Mouse (Mus musculus) heart, adult 2 months (tissue): ENCODE data around the gene Gm37419. TPM values are rescaled to one million over a fixed set of nuclear protein-coding genes. Genes with fewer than 3 reads are reported as not detected.

Source experiments
- DNase-seq, 2 experiments: peaks; one replicate each; pipeline ENCODE4 v3.0.0; 2021
- H3K27ac ChIP-seq: fragments of 200-600 bp; 2 replicates; pipeline ENCODE4 v1.8.1; 2022
- H3K27me3 ChIP-seq: fragments of 200-500 bp; 2 replicates; pipeline ENCODE4 v1.6.1; 2012; ENCODE audit warnings: mild to moderate bottlenecking, low read length, inconsistent platforms, mixed read lengths; ENCODE audit not compliant: control insufficient read depth, insufficient read depth
- H3K36me3 ChIP-seq: fragments of 200-500 bp; 2 replicates; pipeline ENCODE4 v1.6.1; 2012; ENCODE audit warnings: low read length, inconsistent platforms; ENCODE audit not compliant: control insufficient read depth, insufficient read depth
- H3K4me1 ChIP-seq: fragments of 200-500 bp; 2 replicates; pipeline ENCODE4 v1.6.1; 2011; ENCODE audit warnings: low read length; ENCODE audit not compliant: control insufficient read depth, insufficient read depth
- H3K4me3 ChIP-seq: fragments of 200-600 bp; 2 replicates; pipeline ENCODE4 v1.8.1; 2022
- H3K79me2 ChIP-seq: fragments of 200-500 bp; replicated peaks from 2 replicates; pipeline ENCODE4 v1.6.1; 2012; ENCODE audit warnings: mild to moderate bottlenecking, inconsistent platforms, low read length, moderate library complexity, mixed read lengths; ENCODE audit not compliant: control insufficient read depth, insufficient read depth
- H3K9ac ChIP-seq: fragments of 200-500 bp; 2 replicates; pipeline ENCODE4 v1.6.1; 2012; ENCODE audit warnings: low read depth, mild to moderate bottlenecking, control low read depth, inconsistent platforms, low read length, mixed read lengths
- CTCF ChIP-seq: fragments of 200-600 bp; IDR thresholded peaks from 2 replicates; pipeline ENCODE4 v1.8.1; 2022; ENCODE audit warnings: antibody characterized with exemption, mild to moderate bottlenecking, moderate library complexity
- EP300 ChIP-seq: fragments of 200-500 bp; IDR thresholded peaks from 2 replicates; pipeline ENCODE4 v1.6.1; 2011; ENCODE audit warnings: low read depth, low read length, control low read depth; ENCODE audit not compliant: insufficient read depth
- POLR2A ChIP-seq: fragments of 200-500 bp; IDR thresholded peaks from 2 replicates; pipeline ENCODE4 v1.6.1; 2011; ENCODE audit warnings: mild to moderate bottlenecking, low read depth, low read length, control low read depth; ENCODE audit not compliant: insufficient read depth
- WGBS: fragments of 180-500 bp; shearing (Covaris S2); methylation state at CpG from one replicate; pipeline ENCODE4 v1.1.7; 2018; 5-methylcytosine and 5-hydroxymethylcytosine counted together
- intact Hi-C: fragments of 180-260 bp; cut with DNase I; formaldehyde crosslinking; loops from one replicate; pipeline ENCODE4 v1.15.1; 2025
- polyA plus RNA-seq: library from polyadenylated mRNA; depleted of rRNA; stranded (reverse); fragments of >200 nt; gene quantifications from 2 replicates; pipeline ENCODE4 v1.2.3, GENCODE M21; 2012
- total RNA-seq, 2 experiments: library from RNA; stranded (reverse); gene quantifications; 2 replicates each; pipeline ENCODE4 v1.2.3; 2021

Gene Gm37419
- total and polyA plus RNA-seq, 3 experiments, result not detected

DNA sequence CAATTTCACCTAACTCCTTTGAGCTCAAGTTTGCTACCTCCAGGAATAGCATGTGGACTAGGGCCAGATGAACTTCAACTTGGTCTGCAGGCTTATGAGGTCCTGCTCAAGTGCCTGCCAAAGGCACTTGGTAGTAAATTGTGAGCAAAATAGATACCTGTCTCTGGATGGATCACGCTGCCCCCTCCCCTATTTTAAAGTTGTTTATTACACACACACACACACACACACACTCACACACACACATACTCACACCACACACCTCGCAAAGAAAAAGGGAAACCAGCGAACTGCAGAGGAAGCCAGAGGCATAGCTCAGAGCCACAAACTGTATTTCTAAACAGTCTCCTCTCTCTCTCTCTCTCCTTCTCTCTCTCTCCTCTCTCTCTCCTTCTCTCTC, 2.1 kb upstream of the Gm37419 start:
- intact Hi-C loops, result loop anchor here (5.0 to 10.0 kb wide), 5 partner anchors 296 to 989 kb away; no protein-coding TSS in a partner anchor
- TF ChIP-seq EP300 (no peak), POLR2A (0 out of 2 replicates have a peak, but pooled peaks have one; percentile 31)
- Histone ChIP-seq H3K9ac (peak overlapping the region; percentile 96), H3K36me3 (no peaks in the 10 kb centered on the region; the same call in 1 of the 2 replicates), H3K27me3 (no peaks in the 10 kb centered on the region; the same call in 1 of the 2 replicates), H3K79me2 (no peaks in the 10 kb centered on the region), H3K27ac (peak overlapping the region; percentile 99), H3K4me3 (peak overlapping the region; percentile 76), H3K4me1 (peaks cover 5% of the 10 kb centered on the region)
- WGBS, result 10% methylated on average over 3 of the region's 3 CpGs
- DNase-seq, result peak in 1 of 2 experiments; percentile 54

DNA sequence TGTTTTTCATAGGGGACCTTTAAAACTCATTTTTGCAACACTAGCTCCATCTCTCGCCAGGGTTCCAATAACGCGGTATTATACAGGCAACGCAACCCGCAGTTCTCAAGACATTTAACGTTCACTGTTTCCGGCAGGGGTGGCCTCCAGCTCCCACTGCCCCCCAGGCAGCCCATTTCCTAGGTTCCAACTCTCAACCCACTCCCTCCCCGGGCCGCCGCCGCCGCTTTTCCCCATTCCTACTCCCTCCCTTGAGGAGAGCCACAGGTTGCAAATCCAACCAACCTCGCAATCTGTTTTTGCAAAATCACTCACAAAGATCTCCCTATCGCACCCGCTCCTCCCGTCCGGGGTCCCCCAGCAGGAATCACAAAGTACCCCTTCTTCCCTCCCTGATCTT, 1.4 kb upstream of the Gm37419 start:
- H3K27me3 ChIP-seq, result no peaks in the 10 kb centered on the region; the same call in 1 of the 2 replicates
- H3K4me3 ChIP-seq, result peak overlapping the region; percentile 76
- H3K36me3 ChIP-seq, result no peaks in the 10 kb centered on the region; the same call in none of the 2 replicates
- WGBS, result 2% methylated on average over 17 of the region's 17 CpGs
- DNase-seq, result peak; percentile 57 to 72
- peaks cover 5% of the 10 kb centered on the region for H3K4me1 ChIP-seq
- intact Hi-C loops, result loop anchor here (5.0 to 10.0 kb wide), 5 partner anchors 295 to 988 kb away; no protein-coding TSS in a partner anchor
- no peaks in the 10 kb centered on the region for H3K79me2 ChIP-seq
- TF ChIP-seq POLR2A (no peak), EP300 (no peak), CTCF (no peak)
- H3K9ac ChIP-seq, result peak overlapping the region; percentile 96
- H3K27ac ChIP-seq, result peak overlapping the region; percentile 99

DNA sequence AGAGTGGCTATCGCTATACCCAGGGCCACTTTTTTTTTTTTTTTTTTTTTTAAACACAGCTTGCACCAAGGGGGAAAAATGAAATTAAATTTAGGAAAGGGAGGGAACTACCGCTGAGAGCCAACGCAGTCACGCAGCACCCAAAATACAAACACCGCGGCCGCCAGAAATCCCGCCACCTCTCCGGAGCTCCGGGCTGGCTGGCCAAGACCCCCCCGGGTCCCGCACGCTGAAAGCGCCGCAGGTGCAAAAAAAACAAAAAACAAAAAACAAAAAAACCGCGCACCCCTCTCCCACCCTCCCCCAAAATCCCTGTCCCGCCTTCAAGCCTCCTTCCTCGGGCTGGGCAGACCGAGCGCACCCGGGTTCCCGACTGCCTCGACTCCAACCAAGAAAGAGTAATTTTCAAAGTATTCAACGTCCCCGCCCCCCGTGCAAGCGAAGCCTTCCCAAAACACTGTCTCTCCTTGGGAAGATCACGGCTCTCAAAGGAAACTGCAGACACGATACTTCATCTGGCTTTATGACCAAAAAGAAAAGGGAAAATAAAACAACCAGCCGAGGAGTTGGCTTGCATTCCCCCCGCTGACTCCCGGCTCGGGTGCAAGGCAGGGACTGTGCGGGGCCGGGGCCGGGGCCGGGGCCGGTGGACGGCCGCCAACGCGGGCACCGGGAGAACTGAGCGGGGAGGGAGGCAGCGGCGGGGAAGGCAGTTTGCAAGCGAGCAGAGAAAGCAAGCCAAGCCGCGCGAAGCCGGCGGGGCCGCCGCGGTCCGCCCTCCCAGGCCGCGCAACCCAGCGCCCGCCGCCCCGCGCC, 733 bp upstream of the Gm37419 start:
- under 1% methylated on average over 64 of the region's 64 CpGs for WGBS
- Histone ChIP-seq H3K4me1 (peaks cover 2% of the 10 kb centered on the region), H3K4me3 (peak overlapping the region; percentile 76), H3K36me3 (no peaks in the 10 kb centered on the region; the same call in none of the 2 replicates), H3K27ac (peak overlapping the region; percentile 99), H3K9ac (peak overlapping the region; percentile 96), H3K79me2 (no peaks in the 10 kb centered on the region), H3K27me3 (no peaks in the 10 kb centered on the region; the same call in 1 of the 2 replicates)
- peak; percentile 74 to 81 for DNase-seq
- TF ChIP-seq CTCF (no peak), EP300 (no peak), POLR2A (no peak)
- intact Hi-C loops, result loop anchor here (1.0 to 10.0 kb wide), 7 partner anchors 251 to 1072 kb away; no protein-coding TSS in a partner anchor

DNA sequence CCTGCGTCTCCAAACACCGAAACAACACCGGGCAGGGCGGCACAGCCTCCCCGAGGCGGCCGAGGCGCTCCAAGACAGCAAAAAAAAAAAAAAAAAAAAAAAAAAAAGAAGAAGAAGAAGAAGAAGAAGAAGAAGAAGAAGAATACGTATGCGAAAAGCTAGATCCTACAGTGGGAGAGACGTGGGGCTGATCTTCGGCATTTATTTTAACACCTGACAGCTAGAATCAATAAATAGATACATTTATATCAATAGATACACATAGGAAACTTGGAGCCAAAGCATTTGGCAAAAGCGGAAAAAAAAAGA, 171 bp upstream of the Gm37419 start:
- H3K79me2 ChIP-seq, result no peaks in the 10 kb centered on the region
- peak overlapping the region; percentile 96 for H3K9ac ChIP-seq
- H3K36me3 ChIP-seq, result no peaks in the 10 kb centered on the region; the same call in none of the 2 replicates
- H3K27ac ChIP-seq, result peak overlapping the region; percentile 99
- H3K4me3 ChIP-seq, result peak overlapping the region; percentile 76
- WGBS, result 0% methylated on average over 13 of the region's 13 CpGs
- peaks cover 2% of the 10 kb centered on the region for H3K4me1 ChIP-seq
- TF ChIP-seq CTCF (no peak), EP300 (no peak), POLR2A (no peak)
- intact Hi-C loops, result loop anchor here (1.0 to 10.0 kb wide), 7 partner anchors 251 to 1071 kb away; no protein-coding TSS in a partner anchor
- H3K27me3 ChIP-seq, result no peaks in the 10 kb centered on the region; the same call in 1 of the 2 replicates
- DNase-seq, result no peak

DNA sequence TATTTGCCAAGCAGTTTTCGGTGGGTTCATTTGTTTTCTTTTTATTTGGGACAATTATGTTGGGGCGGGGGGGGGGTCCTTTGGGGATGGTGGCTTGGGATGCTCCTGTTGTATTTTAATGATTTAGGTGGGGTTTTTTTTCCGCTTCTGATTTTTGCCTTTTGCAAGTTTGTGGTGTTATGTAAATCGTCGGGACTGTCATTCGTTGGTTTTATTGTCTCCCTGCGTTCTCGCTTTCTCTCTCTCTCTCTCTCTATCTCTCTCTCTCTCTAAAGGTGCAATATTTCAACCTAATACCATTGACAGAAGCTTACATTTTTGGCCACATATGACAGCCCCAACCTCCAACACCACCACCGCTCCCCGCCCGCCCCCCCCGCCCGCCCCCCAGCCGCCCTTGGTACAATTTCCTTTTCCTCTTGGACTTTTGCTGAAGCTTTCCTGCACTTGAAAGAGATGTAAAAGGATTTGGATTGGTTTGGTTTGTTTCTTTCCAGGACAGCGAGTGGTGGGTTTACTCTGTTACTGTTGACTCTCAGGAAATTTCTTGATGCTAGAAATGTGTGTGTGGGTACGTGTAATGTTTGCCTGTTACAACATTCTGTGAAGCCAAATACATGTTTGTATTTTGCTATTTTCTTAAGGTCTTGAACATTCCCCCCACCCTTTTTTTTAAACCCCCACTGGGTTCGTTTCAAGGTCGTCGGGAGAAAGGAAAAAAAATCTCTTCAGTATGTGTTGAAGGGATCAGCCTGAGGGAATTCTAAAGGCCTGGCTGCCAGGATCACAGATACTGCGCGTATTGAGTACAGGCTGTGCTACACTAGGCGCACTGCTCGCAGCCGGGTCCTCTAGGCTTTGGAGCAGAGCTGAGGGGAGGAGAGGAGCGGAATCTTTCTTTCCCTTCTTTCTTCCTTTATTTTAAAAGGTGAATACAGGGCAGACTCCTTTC, 1.2 kb downstream of the Gm37419 start:
- H3K79me2 ChIP-seq, result no peaks in the 10 kb centered on the region
- H3K27me3 ChIP-seq, result no peaks in the 10 kb centered on the region; the same call in 1 of the 2 replicates
- peak overlapping the region; percentile 76 for H3K4me3 ChIP-seq
- H3K27ac ChIP-seq, result peak overlapping the region; percentile 99
- no peaks in the 10 kb centered on the region; the same call in 1 of the 2 replicates for H3K36me3 ChIP-seq
- 0 out of 2 replicates have a peak, but pooled peaks have one; percentile 1 for TF ChIP-seq EP300
- TF ChIP-seq CTCF, result no peak
- TF ChIP-seq POLR2A, result peak; percentile 68
- peak; percentile 60 to 73 for DNase-seq
- WGBS, result 8% methylated on average over 25 of the region's 25 CpGs
- intact Hi-C loops, result loop anchor here (2.0 to 10.0 kb wide), 7 partner anchors 193 to 985 kb away; no protein-coding TSS in a partner anchor
- peak overlapping the region; percentile 93 for H3K9ac ChIP-seq
- H3K4me1 ChIP-seq, result peaks cover 4% of the 10 kb centered on the region; the same call in 1 of the 2 replicates
